Mouse (Mus musculus) kidney, postnatal 4 days (tissue): ENCODE measurements around the gene Smim5.

Experiments
- DNase-seq, 2 experiments: peaks; one replicate each; pipeline ENCODE4 v3.0.0; 2021; ENCODE audit warnings: mixed read lengths in 2 of 2

Gene Smim5

DNA sequence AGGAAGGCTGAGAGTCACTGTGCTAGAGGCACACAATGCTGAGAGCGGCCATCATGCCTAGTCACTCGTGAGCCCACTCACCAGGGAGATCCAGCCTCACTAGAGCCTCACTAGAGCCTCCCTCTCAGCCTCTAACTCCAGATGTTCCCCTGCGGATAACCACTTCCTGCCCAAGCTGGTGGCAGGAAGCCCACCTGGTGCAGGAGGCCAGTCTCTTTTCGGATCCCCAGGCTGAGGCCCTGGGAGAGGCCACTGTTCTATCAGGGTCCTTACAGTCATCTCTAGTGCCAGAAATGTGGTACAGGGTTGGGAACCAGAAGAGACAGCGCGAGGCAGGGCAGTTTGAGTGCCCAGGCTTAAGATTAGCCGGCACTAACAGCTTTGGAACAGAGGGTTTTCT, 1.3 kb upstream of the Smim5 start:
- no peak for DNase-seq

DNA sequence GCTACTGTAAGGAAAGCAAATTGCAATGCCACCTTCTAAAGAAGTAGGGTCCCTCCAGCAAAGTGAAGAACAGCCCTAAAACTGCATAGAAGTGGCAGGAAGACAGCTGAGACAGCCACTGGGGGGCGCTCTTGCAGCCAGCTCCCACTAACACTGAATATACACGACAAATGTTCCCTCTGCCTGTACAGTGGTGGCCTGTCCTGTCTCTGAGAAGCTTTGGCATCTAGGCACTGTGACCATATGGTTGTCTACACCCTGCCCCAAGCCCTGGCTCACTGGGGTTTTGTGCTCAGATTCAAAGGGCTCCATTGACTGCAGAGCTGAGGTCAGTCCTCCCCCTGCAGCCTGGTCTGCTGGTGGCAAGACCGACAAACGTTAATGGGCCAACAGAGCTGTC, 880 bp upstream of the Smim5 start:
- DNase-seq = peak; percentile 63 to 73

DNA sequence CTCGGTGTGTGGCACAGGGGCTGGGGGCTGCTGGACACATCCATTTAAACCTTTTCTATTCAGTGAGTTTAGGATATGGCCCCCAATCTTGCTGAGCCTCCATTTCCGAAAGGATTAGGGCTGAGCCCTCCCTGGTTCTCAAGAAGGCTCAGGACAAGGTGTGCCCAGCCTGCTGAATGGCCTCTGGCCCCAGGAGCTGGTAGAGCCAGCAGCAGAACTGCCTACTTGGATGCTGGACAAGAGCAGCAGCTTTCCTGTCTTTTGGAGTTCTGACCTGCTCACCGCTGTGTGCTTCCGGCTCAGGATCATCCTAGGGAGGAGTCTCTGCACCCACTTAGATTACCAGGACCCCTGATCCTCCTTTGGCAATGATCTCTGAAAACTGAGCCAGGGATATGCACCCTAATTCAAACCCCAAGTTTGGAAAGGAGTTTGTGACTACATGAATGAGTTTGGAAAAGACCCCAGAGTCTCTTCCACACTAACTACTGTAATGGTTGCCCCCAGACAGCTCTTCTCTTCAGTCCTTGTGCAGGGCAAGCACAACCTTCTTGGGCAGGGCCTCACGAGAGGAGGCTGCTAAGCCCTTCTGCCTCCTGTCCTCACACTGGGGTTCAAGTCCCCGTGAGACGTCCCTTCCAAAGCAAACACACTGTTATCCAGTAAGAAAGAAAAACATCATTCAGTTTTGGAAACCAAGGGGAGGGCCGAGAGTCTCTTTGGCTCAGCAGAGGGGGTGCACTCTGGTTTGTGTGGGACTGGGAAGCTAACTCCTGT, 983 bp downstream of the Smim5 start:
- DNase-seq = no peak

DNA sequence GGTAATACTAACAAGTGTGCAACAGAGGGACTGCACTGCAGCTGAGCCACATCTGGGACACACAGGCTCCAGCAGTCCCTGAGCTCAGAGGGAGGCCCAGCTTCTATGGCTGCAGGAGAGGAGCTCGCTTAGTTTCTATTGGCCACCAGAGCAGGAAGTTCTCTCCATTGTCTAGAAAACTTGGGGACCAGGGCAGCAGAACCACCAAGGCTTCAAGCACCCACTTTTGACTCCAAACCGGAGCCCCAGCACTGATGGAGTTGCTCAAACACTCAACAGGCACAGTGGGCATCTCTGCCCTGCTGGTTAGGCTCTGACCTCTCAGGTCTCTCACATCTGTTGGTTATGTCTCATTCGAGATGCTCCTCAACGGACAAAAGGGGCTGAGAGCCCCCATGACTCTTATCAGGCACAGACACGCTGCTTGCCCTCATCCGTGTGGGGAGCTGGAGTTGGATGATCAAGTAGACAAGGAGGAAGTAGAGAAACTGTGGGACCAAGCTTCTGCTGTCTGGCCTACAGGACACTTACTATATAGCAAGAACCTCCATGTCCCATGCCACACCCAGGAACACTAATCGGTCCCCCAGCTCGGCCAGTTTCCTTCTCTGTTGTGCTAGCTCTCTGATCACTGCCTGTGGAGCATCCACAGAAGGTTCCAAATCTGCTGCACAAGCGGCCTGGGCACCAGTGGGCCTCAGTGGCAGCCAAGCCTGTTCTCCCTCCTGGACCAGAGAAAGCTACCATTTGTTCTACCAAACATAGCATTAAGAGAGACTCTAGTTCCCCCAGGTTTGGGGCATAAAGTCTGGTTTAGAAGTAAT, 1.8 kb downstream of the Smim5 start:
- no peak for DNase-seq

DNA sequence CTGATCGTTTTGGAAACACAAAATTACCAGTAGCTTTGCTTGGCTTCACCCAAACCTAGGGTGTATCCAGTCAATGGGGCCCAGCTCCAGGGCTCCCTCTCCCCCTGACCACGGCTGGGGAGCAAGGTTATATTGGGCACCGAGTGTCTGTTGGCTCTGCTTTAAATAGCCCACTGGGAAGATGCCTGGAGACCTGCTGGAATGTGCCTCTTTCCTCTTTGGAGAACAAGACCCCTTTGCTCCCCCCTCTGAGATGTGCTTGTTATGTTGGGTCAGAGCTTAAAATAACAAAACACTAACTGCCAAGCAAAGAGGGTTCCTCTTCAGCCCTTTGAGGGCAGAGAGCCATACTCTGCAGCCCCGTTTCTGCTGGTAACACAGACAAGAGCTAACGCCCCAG, 2.4 kb downstream of the Smim5 start:
- no peak for DNase-seq

DNA sequence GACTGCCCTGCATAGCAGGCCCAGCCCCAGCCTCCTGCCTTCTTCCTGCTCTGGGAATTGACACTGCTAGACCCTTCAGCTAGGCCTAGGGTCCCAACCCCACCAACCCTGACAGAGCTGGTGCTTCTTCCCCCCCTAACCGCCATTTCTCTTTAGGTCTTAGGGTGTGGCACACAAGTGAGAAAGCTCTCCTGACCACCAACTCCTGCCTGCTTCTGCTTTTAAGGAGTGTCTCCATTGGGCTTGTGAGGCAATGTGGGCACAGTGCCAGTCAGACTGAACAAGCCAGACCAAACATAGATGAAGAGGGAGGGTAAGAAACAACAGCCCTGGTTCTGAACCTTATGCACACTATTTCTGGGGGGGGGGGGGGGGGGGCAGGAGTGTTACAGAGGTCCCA, 3.1 kb downstream of the Smim5 start:
- DNase-seq = peak; percentile 48 to 61

DNA sequence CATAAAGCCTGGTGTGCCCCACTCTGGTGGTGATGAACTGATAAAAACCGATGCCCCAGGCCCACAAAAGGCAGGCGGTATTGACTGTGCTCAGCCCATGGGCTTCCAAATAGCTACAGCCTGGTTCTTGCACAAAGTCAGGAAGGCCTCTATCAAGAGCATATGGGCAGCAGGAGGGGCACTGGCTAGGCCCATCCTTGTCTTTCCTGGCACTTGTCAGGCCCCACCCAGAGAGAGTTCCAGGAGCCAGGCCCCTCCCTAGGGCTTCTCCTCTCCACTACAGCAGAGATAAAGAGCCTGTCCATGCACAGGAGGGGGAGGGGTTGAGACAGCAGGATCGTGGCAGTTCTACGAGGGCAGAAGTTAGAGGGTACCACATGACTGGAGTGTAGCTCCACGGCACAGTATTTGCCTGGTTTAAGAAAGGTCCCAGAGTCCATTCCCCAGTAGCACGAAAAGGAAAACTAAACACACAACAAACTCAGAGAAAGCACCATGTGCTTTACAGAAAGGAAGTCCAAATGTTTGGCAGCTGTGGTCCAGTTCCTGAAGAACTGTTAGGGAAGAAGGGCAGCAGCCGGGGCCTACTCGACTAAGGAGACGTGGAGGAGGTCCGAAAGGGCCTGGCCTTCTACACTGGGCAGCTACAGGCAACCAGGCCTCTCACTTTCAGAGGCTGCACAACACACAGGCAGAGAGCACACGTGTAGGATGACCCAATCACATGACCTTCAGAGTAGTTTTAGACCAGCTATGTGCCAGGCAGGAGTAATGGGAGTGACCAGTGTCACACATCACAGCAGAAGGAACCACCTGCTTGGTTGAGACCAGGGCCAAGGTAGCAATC, 3.8 kb downstream of the Smim5 start:
- DNase-seq = peak in 1 of 2 experiments; percentile 48

DNA sequence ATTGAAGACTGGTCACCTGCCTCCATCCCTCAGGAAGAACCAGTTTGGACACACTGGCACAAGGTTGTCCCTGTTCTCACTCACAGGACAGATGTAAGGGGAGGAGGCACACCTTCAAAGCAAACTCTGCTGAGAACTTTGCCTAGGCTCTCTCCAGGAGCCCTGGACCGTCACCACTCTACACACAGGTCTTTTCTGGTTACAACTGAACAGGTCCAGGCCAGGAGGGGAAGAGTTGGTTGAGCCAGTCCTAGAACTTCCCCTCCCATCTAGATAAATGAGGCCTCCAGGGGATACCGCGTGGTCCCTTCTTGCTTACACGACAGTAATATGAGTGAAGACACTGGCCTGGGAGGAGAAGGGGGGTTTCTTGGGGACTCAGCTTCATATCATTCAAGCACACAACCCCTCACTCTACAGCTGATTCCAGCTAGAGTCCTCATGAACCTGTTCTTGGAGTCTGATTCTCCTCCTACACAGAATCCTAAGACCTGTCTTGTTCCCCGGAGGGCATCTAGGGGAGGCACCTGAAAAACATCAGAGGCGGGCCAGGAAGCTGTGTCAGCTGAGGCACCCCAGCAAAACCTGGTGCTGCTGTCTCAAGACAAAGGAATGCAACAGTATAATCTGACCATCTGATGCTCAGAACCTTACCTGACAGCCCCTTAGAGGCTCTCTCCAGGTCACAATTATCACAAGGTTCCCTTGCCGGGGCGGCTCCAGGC, 4.6 kb downstream of the Smim5 start:
- DNase-seq = no peak

DNA sequence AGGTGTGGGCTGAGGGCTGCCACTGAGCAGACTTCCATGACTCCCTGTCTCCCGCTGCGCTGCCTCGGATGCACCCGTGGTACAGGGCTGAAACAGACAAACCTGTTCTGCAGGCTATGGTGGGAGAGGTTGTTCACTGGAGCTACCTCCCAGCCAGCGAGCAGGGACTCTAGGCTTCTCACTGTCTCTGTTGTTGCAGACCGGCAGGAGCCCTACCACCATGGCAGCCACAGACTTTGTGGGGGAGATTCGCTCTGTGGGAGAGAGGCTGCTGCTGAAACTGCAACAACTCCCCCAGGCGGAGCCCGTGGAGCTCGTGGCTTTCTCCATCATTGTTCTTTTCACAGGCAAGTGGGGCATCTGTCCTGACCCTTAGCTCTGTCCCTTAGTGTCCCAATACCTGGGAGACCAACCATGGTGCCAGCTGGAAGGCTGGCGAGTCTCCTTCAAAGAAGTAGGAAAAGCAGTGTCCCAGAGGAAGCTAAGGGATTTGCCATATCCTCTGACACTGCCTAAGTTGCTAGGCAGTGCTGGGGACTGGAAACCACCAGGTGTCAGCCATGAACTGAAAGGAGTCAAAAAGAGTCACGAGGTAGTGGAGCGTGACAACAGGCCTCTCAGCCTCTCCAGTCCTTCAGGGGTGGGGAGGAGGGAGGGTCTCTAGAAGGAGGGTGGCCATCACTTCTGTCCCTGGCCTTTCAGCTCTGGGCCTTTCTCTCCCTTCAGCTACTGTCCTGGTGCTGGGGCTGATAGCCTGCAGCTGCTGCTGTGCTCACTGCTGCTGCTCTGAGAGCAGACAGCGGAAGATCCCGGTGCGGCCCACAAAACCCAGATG, 5.4 kb downstream of the Smim5 start:
- peak; percentile 58 to 71 for DNase-seq

DNA sequence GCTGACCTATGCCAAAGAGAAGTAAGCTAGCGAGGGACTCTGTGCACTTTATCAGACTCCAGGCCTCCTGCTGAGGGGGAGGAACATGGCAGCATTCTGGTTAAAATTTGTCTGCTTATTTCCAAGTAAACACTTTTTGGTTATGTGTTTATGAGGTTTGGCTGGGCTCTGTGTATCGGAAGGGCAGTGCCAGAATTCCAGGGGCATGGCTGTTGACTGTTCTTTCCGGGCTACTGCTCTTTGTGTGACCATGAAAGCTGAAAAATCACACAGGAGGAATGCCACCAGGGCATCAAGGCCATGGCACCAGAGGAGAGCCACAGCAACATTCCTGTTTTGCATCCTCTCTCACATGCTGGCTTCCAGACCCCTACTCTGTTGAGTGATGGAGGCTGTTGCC, 6.3 kb downstream of the Smim5 start:
- no peak for DNase-seq

DNA sequence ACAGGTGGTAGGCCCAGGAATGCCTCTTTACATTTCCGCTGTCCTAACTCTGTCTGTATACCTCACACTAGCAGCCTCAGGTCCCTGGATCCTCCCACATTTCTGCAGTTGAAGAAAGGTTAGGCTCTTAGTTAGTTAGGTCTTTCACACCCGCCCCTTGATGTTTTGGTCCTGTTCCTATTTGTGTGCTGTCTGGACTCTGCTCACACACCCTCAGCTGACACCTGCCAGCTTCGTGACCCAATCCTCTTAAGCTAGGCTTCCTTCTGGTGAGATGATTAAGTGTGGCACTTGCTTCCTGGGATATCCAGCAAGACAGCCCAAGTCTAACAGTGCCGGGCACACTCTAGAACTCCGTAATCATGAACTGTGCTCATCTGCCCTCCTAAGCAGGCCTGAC, 6.8 kb downstream of the Smim5 start:
- no peak for DNase-seq

DNA sequence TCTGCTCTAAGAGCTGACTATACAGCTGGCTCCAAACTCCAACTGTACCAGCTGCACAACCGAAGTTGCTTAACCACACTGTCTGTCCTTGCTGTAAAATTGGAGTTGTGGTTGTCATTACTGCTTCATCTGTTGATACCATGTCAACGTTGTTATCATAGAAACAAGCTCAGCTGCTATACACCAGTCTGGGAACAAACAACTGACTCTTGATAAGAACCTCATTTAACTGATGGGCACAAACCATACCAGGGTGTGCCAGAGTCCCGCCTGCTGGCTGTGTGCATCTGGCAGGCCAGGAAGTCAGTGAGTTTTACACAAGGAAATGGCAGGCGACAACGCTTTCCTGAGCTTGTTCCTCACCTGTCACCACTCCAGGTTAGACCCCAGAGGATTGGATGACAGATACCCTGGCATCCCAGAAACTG, 11.4 kb downstream of the Smim5 start:
- no peak for DNase-seq

DNA sequence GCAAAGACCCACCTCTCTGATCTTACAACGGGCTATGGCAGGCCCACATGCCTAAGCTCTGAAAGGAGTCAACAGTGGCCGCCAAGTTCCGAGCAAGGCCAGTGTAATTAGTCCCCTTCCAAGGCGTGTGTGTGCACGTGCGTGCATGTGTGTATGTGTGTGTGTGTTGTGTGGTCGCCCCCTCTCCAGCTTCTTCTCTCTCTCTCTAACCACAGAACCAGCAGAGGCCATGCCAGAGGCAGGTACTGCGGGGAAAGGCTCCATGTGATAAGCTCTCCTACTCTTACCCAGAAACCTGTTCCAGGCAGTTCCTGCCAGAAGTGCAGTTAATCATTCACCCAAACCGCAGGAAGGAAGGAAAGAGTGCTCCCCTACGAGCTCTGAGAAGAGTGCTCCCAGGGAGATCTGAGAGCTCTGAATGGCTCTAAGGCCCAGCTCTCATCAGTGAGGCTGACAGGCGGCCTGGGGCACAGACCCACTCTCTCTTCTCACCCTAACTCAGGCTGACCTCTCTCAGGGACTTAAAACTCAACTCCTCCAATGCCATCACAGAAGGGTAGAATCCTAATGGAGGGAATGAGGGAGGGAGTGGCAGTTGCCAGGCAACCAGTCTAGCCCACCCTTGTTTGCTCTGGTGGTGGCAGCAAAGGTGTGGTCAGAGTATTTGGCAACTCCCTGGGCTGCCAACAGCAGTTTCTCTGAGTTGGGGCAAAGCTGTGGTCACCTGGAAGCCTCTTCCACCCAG, 12.0 kb downstream of the Smim5 start, which contains the start of gene Smim6:
Gene Smim6, plus strand, starts transcription at position 386 of the 745 bp plus-strand sequence.
- peak; percentile 37 to 59 for DNase-seq

DNA sequence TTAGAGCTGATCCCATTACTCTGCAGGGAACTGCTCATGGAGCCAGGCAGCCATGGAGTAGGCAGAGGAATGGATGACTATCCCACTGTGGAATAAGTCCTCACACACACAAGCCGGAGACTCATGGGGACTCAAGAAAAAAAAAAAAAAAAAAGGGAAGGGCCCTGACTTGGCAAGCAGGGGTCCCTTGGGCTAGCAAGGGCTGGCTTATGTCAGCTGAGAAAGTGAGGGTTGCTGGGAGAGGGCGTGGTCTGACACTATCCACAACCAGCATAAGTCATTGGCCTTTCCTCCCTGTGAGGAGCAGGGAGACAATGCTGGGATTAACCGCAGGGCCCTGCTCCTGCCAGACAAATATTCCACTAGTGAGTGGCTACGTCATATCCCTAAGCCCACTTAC, 16.8 kb downstream of the Smim5 start:
- no peak for DNase-seq

DNA sequence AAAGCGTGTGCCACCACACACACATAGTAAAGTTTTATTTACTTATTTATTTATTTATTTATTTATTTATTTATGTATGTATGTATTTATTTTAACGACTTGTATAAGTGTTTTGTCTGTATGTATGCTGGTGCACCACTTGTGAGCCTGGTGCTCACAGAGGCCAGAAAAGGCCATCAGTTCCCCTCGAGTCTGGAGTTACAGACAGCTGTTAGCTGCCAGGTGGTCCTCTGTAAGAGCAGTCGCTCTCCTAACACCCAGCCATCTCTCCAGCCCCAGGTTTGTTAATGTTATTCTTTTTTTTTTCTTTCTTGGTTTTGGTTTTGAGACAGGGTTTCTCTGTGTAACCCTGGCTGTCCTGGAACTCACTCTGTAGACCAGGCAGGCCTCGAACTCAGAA, 18.9 kb downstream of the Smim5 start:
- no peak for DNase-seq

DNA sequence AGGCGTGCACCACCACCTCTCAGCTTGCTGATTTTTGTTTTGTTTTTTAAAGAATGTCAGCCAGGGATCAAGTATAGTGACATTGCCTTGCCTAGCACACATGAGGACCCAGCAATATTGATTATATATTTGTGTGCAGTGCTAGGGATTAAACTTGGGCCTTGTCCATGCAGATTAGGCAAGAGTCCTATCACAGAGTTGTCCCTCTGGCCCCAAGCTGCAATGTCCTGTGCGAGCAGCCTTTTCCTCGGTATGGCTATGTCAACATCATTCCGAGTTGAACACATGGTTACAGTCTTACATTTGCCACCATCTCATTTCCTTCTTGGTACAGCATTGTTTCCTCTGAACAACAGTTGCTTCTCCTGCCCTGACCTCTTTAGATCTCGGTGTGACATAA, 19.3 kb downstream of the Smim5 start:
- DNase-seq = no peak

DNA sequence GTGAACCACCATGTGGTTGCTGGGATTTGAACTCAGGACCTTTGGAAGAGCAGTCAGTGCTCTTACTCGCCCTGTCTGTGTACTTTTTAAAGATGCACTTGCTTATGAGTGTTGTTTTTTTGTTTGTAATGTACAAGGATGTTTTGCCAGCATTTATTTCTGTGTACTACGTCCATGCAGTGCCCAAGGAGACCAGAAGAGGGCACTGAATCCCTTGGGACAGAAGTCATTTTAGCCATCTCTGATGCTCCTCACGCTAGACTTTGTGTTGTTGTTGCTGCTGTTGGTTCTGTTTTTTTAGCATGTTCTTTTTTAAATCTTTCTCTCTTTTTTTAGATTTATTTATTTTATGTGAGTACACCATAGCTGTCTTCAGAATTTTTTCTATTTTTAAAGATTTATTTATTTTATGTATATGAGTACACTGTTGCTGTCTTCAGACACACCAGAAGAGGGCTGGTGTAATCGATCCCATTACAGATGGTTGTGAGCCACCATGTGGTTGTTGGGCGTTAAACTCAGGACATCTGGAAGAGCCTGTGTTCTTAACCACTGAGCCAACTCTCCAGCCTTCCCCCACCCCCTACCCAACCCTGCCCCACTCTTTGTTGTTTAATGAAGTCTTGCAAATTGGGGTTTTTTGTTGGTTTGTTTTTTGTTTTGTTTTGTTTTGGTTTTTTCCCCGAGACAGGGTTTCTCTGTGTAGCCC, 20.5 kb downstream of the Smim5 start:
- peak; percentile 76 to 80 for DNase-seq

DNA sequence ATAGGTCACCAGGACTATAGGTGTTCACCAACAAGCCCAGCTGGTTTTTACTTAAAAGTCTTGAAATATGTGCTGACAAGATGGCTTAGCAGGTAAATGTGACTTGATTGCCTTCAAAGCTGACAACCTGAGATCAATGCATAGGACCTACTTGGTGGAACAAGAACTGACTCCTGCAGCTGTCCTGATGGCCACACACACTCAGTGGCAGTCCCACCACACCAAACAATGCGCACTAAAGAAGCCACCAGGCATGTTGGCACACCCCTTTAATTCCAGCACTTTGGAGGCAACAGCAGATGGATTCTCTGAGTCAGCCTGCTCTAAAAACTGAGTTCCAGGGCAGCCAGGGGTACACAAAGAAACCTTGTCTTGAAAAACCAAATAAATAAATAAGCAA, 22.2 kb downstream of the Smim5 start:
- no peak for DNase-seq

DNA sequence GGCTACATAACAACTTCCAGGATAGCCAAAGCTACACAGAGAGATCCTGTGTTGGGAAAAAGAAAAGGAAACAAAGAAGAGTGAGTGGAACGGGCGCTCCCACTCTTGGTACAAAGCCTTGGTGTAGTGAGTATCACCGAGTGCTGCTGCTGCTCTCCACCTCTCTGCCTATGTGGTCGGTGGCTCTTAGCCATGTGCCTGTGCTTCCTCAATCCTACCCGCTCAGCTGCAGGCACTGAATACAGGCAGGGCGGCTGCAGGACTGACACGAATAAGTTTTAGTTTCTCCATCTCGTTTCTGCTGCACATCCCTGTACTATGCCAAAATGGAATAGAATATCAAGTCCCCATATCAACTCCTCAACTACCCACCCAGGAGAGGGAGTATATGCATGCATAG, 29.3 kb downstream of the Smim5 start:
- DNase-seq = no peak

DNA sequence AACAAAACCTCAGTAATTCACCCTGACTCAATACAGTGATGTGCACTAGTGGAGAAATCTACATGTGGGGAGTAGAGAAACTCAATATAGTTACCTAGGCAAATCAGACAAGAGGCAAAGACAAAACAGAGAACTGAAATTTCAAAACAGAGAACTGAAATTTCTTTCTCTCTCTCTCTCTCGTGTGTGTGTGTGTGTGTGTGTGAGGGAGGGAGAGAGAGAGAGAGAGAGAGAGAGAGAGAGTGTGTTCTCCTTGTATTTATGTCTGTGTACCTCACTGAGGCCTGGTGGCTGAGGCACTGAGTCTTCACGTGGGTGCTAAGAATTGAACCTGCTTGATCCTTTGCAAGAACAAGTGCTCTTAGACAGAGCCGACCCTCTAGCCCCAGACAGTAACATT, 30.1 kb downstream of the Smim5 start:
- no peak for DNase-seq
